Mouse (Mus musculus): ENCODE data around the gene G6pd2.

Gene G6pd2

GRCm38 (mm10) chr5:61808516-61808915 is at the start of gene G6pd2:
Gene G6pd2 (plus strand): TSS chr5:61808816.
- DNase-seq = no peak

- no peak for DNase-seq
These were observed 44.4 kb upstream of the G6pd2 start for GRCm38 (mm10) chr5:61764214-61764613.

- no peak for DNase-seq
These were observed 24.4 kb downstream of the G6pd2 start for GRCm38 (mm10) chr5:61832935-61833551.

- DNase-seq = no peak
These were observed 35.3 kb downstream of the G6pd2 start for GRCm38 (mm10) chr5:61843891-61844290.

Measured in cerebellum, adult 9-11 months (tissue).